Mouse (Mus musculus): ENCODE measurements at regions not wholly inside any gene's neighbourhood (a gene's known extent, or its start where the extent isn't known, plus 50 kb on each side); places are given as distances from the start of the nearest gene placed in this dataset.

GRCm38 (mm10) chr17:82930738-82931137, 284.4 kb upstream of the Pkdcc start:
- in situ Hi-C loops (cut with MboI; ENCODE audit: low pct_ligation_motif_present, low pct_unique_long_range_greater_than_20kb, low sequenced_read_pairs): no loop called here
- Histone ChIP-seq H3K4me3 (replicated peaks in 1 of 3; ENCODE audit: low read depth in 2 of 3, low read length in 2 of 3, poor library complexity in 1 of 3) (no peak overlapping the region), H3K27ac (ENCODE audit: insufficient read depth, low read depth) (no peak overlapping the region), H3K36me3 (replicated peaks in 1 of 2; ENCODE audit: control insufficient read depth in 1 of 2, insufficient read depth in 1 of 2, low read length in 1 of 2) (no peaks in the 10 kb centered on the region), H3K27me3 (replicated peaks) (peaks cover 43% of the 10 kb centered on the region), H3K4me1 (ENCODE audit: control insufficient read depth in 1 of 2, insufficient read depth in 2 of 2) (no peaks in the 10 kb centered on the region), H3K9me3 (replicated peaks; ENCODE audit: low read length) (no peaks in the 10 kb centered on the region), H3K4me2 (ENCODE audit: insufficient read depth, low read depth, poor library complexity, severe bottlenecking) (no peak overlapping the region), H3K79me2 (replicated peaks; ENCODE audit: control insufficient read depth, extremely low read depth, insufficient read depth, poor library complexity, severe bottlenecking) (no peaks in the 10 kb centered on the region), H3K9ac (ENCODE audit: insufficient read depth, low read depth) (no peak overlapping the region)
- TF ChIP-seq POLR2AphosphoS2 (IDR thresholded peaks at IDR 0.05; ENCODE audit: low read depth, low read length) (no peak), USF1 (IDR thresholded peaks at IDR 0.05; ENCODE audit: low read depth, low read length) (no peak), ZKSCAN1 (IDR thresholded peaks at IDR 0.05; ENCODE audit: borderline replicate concordance, low read depth, low read length) (no peak)
- dilution Hi-C loops (cut with MboI; ENCODE audit: extremely low pct_ligation_motif_present, extremely low pct_unique_long_range_greater_than_20kb, low sequenced_read_pairs): no loop called here
- no peak for DNase-seq (ENCODE audit: extremely low read depth)

GRCm38 (mm10) chr17:82931476-82931875, 283.6 kb upstream of the Pkdcc start:
- Histone ChIP-seq H3K79me2 (replicated peaks; ENCODE audit: control insufficient read depth, extremely low read depth, insufficient read depth, poor library complexity, severe bottlenecking) (no peaks in the 10 kb centered on the region), H3K9me3 (replicated peaks; ENCODE audit: low read length) (no peaks in the 10 kb centered on the region), H3K36me3 (replicated peaks in 1 of 2; ENCODE audit: control insufficient read depth in 1 of 2, insufficient read depth in 1 of 2, low read length in 1 of 2) (no peaks in the 10 kb centered on the region), H3K4me3 (replicated peaks in 1 of 3; ENCODE audit: low read depth in 2 of 3, low read length in 2 of 3, poor library complexity in 1 of 3) (no peak overlapping the region), H3K27me3 (replicated peaks) (peaks cover 45% of the 10 kb centered on the region), H3K9ac (ENCODE audit: insufficient read depth, low read depth) (no peak overlapping the region), H3K4me2 (ENCODE audit: insufficient read depth, low read depth, poor library complexity, severe bottlenecking) (no peak overlapping the region), H3K4me1 (ENCODE audit: control insufficient read depth in 1 of 2, insufficient read depth in 2 of 2) (no peaks in the 10 kb centered on the region), H3K27ac (ENCODE audit: insufficient read depth, low read depth) (no peak overlapping the region)
- in situ Hi-C loops (cut with MboI; ENCODE audit: low pct_ligation_motif_present, low pct_unique_long_range_greater_than_20kb, low sequenced_read_pairs) (no loop called here), dilution Hi-C loops (cut with MboI; ENCODE audit: extremely low pct_ligation_motif_present, extremely low pct_unique_long_range_greater_than_20kb, low sequenced_read_pairs) (no loop called here)
- no peak for TF ChIP-seq SIN3A (IDR thresholded peaks at IDR 0.05; ENCODE audit: low read length)
- TF ChIP-seq ZNF384 (IDR thresholded peaks at IDR 0.05; ENCODE audit: low read depth, low read length): no peak
- no peak for TF ChIP-seq JUN (IDR thresholded peaks at IDR 0.05; ENCODE audit: insufficient read depth, low read depth, low read length)
- no peak for TF ChIP-seq ZKSCAN1 (IDR thresholded peaks at IDR 0.05; ENCODE audit: borderline replicate concordance, low read depth, low read length)
- no peak for DNase-seq (ENCODE audit: extremely low read depth)

DNA sequence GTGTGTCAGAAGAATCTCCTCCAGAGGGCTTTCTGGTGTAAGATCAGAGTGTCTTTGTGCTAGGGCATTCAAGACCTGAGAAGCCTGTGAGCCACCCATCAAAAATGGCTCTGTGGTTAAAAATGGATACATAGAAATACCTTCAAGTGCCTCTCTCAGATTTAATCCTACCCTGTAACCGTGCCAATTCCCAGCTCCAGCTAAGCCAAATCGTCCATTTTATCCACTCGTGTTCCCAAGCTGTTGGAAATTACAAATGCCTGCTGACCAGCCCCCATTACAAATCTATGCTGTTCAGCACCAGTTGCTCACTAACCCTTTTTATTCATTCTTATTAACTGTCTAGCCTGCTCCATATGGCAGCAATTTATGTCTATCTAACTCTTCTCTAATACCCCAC, 278.3 kb upstream of the Pkdcc start:
- Histone ChIP-seq H3K4me2 (ENCODE audit: insufficient read depth, low read depth, poor library complexity, severe bottlenecking) (no peak overlapping the region), H3K9me3 (replicated peaks; ENCODE audit: low read length) (no peaks in the 10 kb centered on the region), H3K79me2 (replicated peaks; ENCODE audit: control insufficient read depth, extremely low read depth, insufficient read depth, poor library complexity, severe bottlenecking) (no peaks in the 10 kb centered on the region), H3K27me3 (replicated peaks) (peaks cover 52% of the 10 kb centered on the region), H3K4me3 (replicated peaks in 1 of 3; ENCODE audit: low read depth in 2 of 3, low read length in 2 of 3, poor library complexity in 1 of 3) (no peak overlapping the region), H3K9ac (ENCODE audit: insufficient read depth, low read depth) (no peak overlapping the region), H3K36me3 (replicated peaks in 1 of 2; ENCODE audit: control insufficient read depth in 1 of 2, insufficient read depth in 1 of 2, low read length in 1 of 2) (no peaks in the 10 kb centered on the region), H3K27ac (ENCODE audit: insufficient read depth, low read depth) (no peak overlapping the region), H3K4me1 (ENCODE audit: control insufficient read depth in 1 of 2, insufficient read depth in 2 of 2) (no peaks in the 10 kb centered on the region)
- dilution Hi-C loops (cut with MboI; ENCODE audit: extremely low pct_ligation_motif_present, extremely low pct_unique_long_range_greater_than_20kb, low sequenced_read_pairs) (no loop called here), in situ Hi-C loops (cut with MboI; ENCODE audit: low pct_ligation_motif_present, low pct_unique_long_range_greater_than_20kb, low sequenced_read_pairs) (no loop called here)
- DNase-seq (ENCODE audit: extremely low read depth): no peak
- TF ChIP-seq IRF4 (IDR thresholded peaks at IDR 0.05; ENCODE audit: low read depth, low read length) (no peak), MXI1 (IDR thresholded peaks at IDR 0.05; ENCODE audit: low read depth, low read length) (no peak), NRF1 (IDR thresholded peaks at IDR 0.05; ENCODE audit: low read depth, low read length) (no peak), NELFE (IDR thresholded peaks at IDR 0.05; ENCODE audit: low read depth, low read length) (no peak), CHD2 (IDR thresholded peaks at IDR 0.05; ENCODE audit: low read length) (no peak), UBTF (IDR thresholded peaks at IDR 0.05; ENCODE audit: low read depth, low read length) (no peak), JUN (IDR thresholded peaks at IDR 0.05; ENCODE audit: insufficient read depth, low read depth, low read length) (no peak), CTCF (conservative IDR thresholded peaks at IDR 0.05 in 1 of 2, IDR thresholded peaks at IDR 0.05 in 1 of 2; ENCODE audit: low read depth in 2 of 2, low read length in 2 of 2) (no peak), ZMIZ1 (IDR thresholded peaks at IDR 0.05; ENCODE audit: low read depth, low read length) (no peak), PAX5 (IDR thresholded peaks at IDR 0.05; ENCODE audit: low read length) (no peak), SMC3 (IDR thresholded peaks at IDR 0.05; ENCODE audit: low read depth, low read length) (no peak), TCF12 (IDR thresholded peaks at IDR 0.05; ENCODE audit: low read depth, low read length) (no peak), USF2 (conservative IDR thresholded peaks at IDR 0.05; ENCODE audit: low read depth, low read length) (no peak), BHLHE40 (IDR thresholded peaks at IDR 0.05; ENCODE audit: low read depth, low read length) (no peak), ZKSCAN1 (IDR thresholded peaks at IDR 0.05; ENCODE audit: borderline replicate concordance, low read depth, low read length) (no peak), MAFK (IDR thresholded peaks at IDR 0.05; ENCODE audit: insufficient replicate concordance, low read length) (no peak), MEF2A (IDR thresholded peaks at IDR 0.05; ENCODE audit: borderline replicate concordance, low read depth, low read length) (no peak)

All from CH12.LX (cell line).